Mouse (Mus musculus): ENCODE data around the gene Nfat5. TPM values are rescaled to one million over a fixed set of nuclear protein-coding genes. Genes with fewer than 3 reads are reported as not detected.

The Nfat5 gene
- 10 to 100 TPM; 26.4 to 29.3 TPM for total RNA-seq (2021)

DNA sequence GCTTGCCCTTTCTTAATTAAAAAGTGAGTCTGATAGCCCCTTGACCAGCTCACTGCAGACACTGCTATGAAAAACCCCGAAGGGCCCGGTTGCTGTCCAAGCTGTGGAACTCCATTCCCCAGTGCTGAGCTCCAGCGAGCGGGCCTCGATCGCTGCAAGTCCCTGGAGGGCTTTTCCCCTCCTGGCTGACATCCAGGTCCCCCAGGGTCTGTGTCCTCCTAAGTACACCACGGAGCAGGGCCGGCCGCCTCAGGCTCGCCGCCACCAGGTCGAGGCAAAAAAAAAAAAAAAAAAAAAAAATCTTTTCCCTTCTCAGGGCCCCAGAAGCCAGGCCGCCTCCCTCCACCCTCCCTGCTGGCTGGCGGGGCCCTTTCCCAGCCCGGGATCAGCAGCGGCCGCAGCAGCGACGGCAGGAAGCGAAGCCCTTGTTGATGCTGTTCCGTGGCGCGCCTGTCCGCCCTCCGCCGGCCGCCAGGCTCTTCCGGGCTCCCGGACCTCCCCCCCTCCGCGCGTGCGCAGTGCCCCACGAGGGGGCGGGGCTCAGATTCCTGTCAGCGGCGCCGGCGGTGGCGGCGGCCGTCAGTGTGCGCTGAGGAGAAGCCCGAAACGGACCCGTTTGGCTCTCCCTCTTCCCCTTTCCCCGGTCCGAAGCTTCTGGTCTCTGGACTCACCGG lies at the start of gene Nfat5:
Gene Nfat5, plus strand, starts transcription at position 543 of the 674 bp plus-strand sequence.
- DNase-seq, result peak; percentile 99 to 100
- intact Hi-C loops (cut with DNase I), result loop anchor here (1.0 to 5.0 kb wide), 2 partner anchors 41 to 88 kb away; no protein-coding TSS in a partner anchor

DNA sequence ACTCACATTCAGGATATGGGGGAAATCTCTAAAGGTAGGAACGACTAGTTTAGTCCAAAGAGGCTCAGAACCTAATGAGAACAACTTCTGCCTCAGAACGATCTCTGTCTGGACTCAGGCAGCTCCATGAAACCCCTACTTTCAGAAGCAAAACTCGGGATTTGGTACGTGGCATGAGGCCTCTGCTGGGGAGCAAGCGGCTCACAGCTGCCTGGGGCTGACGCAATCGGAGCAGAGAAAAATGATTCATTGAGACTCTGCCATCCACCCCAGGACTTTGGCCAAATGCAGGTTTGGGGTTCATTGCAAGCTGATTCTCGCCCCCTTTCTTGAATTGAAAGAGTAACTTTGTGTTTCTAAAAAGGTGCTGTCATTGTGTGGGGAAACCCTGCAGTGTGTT lies 49.1 kb upstream of the Nfat5 start:
- intact Hi-C loops (cut with DNase I), result loop anchor here (5.0 kb wide), 1 partner anchor 38 kb away; no protein-coding TSS in a partner anchor
- no peak for DNase-seq

DNA sequence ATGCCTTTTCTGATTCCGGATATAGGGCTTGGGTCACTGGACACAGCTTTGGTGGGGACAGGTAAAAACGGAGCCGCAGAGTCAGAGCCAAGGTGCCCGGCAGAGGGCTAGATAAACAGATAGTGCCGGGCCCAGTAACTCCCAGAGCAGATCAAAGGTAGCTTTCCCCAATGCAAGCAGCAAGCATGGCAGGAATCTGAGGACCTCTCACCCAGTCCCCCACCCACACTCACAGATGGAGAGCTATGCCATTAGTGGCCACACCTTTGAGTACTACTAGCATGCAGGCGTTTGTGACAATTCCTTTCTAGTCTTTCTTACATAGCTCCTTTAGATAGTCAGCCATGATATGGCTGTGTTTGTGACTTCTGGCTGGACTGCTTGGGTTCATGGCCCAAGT lies 44.8 kb upstream of the Nfat5 start:
- intact Hi-C loops (cut with DNase I), result loop anchor here (2.0 kb wide), 1 partner anchor 32 kb away; no protein-coding TSS in a partner anchor

DNA sequence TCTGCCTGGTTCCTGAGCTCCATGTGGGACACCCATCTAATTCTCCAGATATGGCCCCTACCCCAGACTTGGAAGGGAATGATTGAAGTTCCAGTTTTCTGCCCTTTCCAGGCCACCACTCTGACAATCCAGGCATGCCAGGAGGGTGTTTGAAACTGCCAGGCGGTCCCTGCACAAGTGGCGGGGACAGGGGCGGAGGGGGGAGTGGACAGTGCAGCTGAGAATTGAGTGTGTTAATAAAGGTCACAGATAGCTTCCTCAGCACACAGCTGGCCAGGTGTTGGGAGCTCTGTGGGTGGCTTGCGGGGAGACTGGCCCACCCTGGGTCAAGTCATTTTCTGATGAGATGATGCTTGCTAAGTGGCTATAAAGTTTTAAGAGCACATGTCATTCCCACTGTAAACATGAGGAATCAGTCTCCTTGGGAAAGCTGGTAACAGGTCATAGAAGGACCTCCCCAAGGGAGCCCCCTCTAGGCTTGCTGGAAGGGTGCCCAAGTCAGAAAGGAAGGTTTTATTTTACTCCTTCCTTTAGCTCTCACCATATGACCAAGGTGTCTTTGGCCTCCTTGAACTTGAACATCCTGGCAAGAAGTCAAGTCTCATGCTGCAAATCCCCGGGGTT lies 41.7 kb upstream of the Nfat5 start:
- intact Hi-C loops (cut with DNase I), result loop anchor here (5.0 kb wide), 2 partner anchors 41 to 44 kb away; partner anchors contain the start of gene Nfat5
- DNase-seq, result no peak

More for the DNA sequence above, 44.8 kb upstream of the Nfat5 start:
- DNase-seq, result no peak

DNA sequence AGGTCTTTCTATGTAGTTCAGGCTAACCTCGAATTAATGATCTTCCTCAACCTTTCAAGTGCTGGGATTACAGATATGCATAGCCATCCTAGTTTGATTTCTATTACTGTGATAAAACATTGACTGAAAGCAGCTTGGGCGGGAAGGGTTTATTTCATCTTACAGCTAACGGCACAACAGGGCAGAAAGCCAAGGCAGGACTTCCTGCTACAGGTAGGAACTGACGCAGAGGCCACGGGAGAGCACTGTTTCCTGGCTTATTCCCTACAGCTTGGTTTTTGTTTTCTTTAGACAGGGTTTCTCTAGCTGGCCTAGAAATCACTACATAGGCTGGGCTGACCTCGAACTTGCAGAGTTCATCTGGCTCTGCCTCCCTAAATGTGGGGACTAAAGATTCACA lies 40.1 kb upstream of the Nfat5 start:
- intact Hi-C loops (cut with DNase I), result loop anchor here (5.0 kb wide), 2 partner anchors 39 to 46 kb away; partner anchors contain the start of gene Nfat5
- peak in 1 of 2 experiments; percentile 10 for DNase-seq

DNA sequence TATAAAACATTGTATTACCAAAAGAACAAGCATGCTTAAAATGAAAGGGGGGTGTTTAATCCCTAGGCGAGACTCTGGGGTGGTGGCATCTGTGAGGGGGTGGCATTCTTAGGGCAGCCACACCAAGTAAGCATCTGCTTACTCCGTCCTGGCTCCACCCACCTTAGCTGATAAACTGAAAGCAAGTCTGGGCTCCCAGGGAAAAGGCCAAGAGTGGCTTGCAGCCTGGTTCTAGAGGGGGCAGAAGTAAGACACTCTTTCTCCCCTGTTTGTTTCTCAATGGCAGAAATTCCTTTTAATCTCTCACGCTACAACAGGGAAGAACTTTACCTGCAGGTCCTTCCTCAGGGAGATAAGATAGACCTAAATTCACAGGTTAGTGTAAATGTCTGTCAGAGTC lies 38.9 kb upstream of the Nfat5 start:
- intact Hi-C loops (cut with DNase I), result loop anchor here (5.0 kb wide), 2 partner anchors 38 to 47 kb away; partner anchors contain the start of gene Nfat5
- peak; percentile 14 to 19 for DNase-seq

DNA sequence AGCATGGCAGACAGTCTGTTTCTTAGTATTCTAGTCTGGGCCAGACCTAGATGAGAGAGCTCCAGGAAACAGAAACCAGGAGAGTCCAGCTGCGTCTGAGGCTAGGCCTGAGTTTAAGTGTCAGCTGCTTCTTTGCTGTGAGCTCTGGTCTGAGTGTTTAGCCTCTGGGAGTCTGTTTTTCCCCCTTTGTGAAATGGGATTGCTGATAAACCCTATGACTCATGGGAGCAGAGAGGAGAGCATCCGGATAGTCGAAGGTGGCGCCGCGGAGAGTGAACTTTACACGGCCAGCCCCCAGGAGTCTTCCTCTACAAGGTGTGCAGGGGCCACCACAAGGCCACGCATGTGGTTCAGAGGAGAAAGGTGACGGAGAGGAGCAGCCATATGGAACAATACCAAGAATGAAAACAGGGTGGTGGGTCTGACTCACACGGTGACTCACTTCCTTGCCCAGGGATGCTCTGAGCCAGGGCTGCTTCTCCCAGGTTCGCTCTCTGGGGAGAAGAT lies 38.3 kb upstream of the Nfat5 start:
- DNase-seq, result peak; percentile 31 to 34
- intact Hi-C loops (cut with DNase I), result loop anchor here (5.0 kb wide), 2 partner anchors 37 to 48 kb away; partner anchors contain the start of gene Nfat5

DNA sequence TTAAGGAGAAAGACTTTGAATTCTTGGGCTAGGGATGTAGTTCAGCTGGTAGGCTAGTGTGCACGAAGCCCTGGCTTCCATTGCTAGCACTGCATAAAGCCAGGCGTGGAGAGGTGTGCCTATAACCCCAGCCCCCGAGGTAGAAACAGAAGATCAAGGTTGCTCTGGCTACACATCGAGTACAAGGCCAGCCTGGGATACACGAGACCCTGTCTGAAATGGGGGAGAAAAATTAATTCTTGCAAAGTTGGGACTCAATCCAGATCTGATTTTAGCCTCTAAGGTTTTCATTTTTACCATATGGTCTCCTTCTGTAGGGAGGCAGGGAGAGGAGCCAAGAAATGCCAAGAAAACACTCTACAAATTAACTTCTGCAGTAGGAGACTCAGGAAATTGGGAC lies 36.0 kb upstream of the Nfat5 start:
- DNase-seq, result no peak
- intact Hi-C loops (cut with DNase I), result no loop called here

DNA sequence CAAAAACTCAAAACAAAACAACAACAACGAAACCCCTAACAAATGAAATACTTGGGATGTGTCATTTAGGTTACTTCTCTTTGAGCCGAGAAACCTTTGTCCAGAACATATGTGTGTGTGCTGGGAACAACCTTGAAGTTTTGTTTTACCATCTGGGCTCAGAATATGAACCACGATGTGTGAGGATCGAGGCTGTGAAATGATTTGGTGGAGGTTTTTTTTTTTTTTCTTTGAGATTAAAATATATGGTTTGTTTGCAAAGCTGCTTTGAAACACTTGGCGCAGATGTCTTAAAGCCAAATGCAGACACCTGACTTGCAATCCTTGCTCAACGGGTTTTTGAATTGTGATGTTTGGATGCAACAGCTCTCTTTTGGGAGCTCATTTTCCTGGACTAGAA lies 33.1 kb upstream of the Nfat5 start:
- intact Hi-C loops (cut with DNase I), result no loop called here
- no peak for DNase-seq

DNA sequence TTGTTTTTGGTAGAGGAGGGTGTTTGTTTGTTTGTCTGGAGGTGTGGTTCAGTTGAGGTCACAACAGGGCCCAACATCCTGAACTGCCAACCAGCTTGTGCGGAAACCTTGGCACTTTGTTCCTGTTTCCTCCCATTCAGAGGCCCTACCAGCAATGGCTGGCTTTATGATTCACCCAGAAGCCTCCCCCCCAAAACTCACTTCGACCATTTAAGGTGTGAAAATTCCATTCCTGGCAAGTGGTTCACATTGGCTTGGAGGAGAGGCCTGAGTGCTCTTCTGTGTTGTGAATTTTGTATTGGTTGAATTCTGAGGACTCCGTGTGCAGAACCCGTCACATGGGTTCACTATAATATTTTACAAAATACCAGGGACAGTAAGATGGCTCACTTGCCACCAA lies 32.1 kb upstream of the Nfat5 start:
- intact Hi-C loops (cut with DNase I), result no loop called here
- no peak for DNase-seq

DNA sequence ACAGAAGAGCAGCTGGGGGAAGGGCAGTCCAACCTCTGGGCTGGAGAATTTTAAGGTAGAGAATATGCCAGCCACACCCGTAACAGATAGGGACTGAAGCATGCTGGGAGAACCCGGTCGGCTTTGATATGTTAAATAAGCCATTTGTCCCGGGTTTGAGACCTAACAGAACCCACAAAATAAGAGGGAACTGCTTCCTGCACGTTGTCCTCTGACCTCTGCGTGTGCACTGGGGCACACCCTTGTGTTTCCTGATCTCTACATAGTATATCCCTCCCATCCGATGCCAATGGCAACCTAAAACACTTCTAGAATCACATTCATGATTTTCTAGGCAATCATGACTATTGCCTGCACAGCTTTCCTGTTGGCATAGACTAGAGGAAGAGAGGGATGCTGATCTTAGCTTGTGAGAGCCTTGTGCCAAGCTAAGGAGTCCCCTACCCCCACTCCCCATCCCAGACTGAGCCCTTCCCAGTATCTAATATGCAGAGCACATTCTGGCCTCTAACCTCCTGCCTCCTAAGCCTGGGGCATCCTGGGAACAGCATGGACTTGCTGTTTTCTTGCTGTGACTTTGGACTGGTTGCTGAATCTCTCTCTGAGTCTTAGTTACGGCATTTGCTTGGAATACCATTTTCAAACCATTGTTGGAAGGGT lies 31.1 kb upstream of the Nfat5 start:
- intact Hi-C loops (cut with DNase I), result no loop called here

DNA sequence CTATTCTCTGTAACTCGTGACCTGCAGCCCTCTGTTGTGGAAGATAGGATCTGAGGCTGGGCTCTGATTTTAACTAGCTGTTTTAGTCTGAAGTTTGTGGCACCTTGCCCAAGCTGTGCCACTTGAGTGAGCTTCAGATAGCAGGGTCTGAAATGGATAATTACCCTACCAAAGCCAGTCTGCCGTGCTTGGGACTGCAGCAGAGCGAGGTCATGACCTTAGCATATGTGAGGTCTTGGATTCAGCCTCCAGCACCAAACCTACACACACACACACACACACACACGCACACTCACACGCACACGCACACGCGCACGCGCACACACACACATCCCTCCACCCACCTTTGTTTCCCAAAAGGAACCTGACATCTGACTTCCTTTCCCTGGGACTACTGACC lies 27.5 kb upstream of the Nfat5 start:
- intact Hi-C loops (cut with DNase I), result no loop called here
- peak; percentile 6 to 7 for DNase-seq

More for the DNA sequence above, 31.1 kb upstream of the Nfat5 start:
- no peak for DNase-seq

DNA sequence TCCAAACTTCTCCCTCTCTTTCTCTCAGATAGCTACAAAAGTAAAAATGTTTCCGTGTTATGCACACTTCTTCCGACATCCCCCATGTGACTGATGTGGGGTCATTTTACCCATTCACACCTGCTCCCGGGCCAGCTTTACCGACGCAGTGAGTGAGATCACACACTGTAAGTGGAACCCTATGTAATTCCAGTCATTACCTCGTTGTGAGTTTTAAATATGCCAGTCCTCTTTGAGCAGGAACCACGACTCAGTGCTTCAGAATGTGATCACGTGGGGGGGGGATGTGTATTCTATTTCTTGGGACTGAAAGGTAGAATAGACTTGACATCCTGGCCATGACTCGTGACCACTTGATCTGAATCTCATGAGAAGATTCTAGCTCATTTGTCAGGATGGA lies 24.8 kb upstream of the Nfat5 start:
- DNase-seq, result no peak
- intact Hi-C loops (cut with DNase I), result no loop called here

DNA sequence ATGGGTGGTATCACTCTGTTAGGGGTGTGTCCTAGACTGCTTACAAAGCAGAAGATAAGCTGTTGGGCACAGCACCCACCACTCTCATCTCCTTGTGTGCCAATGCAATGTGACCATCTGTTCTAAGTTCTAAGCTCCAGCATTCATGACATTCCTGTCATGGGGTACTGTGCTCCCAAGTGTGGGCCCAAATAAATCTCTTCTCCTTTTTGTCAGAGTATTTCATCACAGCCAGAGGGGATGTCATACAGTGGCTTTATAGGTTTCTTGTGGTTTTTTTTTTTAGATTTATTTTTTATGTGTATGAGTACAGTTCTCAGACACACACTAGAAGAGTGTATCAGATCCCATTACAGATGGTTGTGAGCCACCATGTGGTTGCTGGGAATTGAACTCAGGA lies 24.1 kb upstream of the Nfat5 start:
- no peak for DNase-seq
- intact Hi-C loops (cut with DNase I), result no loop called here

DNA sequence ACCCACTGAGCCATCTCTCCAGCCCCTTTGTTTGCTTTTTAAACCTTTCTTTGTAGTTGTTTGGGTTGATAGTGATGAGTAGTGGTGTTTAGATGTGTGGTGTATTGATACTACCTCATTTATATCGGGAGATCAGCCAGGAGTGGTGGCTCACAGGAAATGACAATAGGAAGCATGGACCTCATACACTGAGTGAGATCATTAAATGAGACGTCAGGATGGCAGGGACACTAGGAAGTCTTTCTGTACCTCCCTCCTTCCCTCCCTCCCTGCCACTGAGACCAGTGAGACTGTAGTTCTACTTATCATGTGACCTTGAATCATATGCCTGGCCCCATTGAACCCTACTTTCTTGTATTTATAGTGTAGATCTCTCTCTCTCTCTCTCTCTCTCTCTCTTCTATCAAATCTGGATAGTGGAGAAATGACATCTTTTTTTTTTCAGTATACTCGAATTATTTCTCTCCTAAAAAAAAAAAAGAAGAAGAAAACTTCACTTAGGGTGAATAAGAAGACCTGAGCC lies 23.6 kb upstream of the Nfat5 start:
- intact Hi-C loops (cut with DNase I), result no loop called here
- DNase-seq, result no peak

DNA sequence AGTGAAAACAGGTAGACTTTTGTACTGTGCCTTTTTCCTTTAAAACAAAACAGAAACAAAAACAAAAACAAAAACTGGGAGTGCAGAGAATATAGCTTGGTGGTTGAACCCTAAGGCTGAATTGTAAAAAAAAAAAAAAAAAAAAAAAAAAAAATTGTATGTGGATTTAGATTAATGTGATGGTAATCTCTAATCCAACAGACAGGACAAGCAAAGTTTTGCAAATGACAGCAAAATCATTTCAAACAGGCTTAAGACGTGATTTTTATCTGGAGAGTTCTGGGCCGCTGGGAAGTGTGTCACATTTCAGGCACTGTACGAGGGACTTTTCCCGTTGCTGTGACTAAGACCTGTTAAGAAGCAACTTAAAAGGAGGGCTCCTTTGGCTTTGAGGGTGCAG lies 23.0 kb upstream of the Nfat5 start:
- intact Hi-C loops (cut with DNase I), result no loop called here

DNA sequence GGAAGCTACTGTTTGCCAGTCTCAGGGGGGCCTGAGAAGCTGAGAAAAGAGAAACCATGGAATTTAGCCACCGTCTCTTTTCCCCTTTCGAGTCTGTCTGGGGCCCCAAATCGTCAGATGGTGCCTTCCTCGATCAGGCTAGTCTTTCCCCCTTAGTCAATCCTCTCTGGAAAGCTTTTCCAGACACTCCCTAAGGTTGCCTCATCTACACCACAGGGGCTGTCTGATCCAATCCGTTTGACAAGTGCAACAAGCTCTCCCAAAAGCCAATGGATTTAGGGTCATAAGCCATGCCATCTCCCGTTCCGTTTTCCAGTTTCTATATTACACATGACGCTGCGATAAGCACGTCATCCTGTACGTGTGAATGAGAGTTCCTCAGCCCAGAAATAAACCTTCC lies 22.5 kb upstream of the Nfat5 start:
- no peak for DNase-seq
- intact Hi-C loops (cut with DNase I), result no loop called here

More for the DNA sequence above, 23.0 kb upstream of the Nfat5 start:
- no peak for DNase-seq

DNA sequence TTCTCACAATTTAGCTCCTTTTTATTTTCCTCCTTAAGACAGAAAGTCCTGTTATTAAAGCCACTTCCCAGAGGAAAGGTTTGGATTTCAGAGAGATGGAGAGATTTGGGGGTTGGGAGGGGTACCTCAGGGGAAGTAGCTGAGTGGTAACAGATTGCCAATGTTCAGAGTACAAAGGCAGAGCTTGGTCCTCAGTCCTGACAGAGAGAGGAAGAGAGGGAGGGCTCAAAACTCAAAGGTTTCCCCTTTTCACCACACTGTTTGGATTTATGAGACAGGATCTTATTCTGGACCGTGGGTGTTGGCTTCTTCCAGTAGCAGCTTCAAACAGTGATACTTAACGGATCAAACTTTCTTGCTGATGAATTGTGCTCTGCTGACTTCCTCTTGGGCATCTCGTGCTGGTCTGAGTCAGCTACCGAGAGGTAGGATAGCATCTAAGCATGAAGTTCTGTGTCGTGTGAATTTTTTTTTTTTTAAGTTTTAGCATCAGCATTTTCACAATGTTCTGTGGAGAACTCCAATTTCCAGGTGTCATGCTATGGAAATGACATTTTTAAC lies 15.9 kb upstream of the Nfat5 start:
- intact Hi-C loops (cut with DNase I), result no loop called here
- DNase-seq, result no peak

DNA sequence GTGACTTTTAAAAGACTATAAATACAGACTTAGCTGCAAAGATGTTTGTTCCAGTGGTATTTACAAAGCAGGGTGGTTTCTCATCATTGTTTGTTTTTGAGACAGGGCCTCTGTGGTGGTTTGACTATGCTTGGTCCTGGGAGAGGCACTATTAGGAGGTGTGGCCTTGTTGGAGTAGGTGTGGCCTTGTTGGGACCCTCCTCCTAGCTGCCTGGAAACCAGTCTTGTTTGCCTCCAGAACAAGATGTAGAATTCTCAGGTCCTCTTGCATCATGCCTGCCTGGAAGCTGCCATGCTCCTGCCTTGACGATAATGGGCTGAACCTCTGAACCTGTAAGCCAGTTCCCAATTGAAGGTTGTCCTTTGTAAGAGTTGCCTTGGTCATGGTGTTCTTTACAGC lies 14.7 kb upstream of the Nfat5 start:
- intact Hi-C loops (cut with DNase I), result no loop called here
- DNase-seq, result no peak

DNA sequence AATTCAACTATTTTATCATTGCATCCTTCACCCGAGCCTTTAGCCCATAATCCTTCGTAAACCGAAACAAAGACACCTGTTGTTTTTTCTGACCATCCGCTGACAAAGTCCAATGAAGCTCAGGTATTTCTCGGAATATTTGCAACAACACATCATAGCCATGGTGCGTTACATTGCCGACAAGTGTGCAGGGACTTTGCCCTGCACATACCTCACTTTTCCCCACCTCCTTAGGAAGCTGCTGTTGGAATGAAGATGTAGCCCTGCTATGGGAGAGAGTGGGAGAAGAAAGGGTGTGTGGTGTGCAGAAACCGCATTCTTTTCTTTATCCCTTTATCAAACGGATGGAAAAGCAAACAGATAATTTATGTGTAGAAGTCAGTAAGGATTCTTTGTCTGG lies 6.6 kb upstream of the Nfat5 start:
- intact Hi-C loops (cut with DNase I), result no loop called here
- no peak for DNase-seq

DNA sequence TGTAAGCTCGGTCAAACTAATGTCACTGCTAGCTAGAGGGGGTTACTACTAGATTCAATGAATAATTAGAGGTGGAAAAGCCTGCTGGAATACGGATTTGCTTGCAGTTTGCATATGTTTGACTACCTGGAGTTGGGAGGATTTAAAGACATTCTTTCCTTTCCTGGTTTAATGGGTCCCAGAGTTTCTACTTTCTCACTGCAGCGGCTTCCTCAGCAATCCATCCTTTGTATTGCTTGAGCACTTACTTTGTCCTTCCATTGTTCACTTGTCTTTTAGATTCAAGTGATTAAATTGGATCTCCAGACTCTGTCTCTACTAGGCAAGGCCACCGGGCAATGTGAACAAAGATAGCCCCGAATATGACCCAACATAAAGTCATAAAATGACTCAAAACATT lies 5.7 kb upstream of the Nfat5 start:
- DNase-seq, result no peak
- intact Hi-C loops (cut with DNase I), result no loop called here
